Mouse (Mus musculus) forebrain, embryonic 13.5 days (tissue): ENCODE measurements around the gene Wfdc21. TPM values are rescaled to one million over a fixed set of nuclear protein-coding genes. Genes with fewer than 3 reads are reported as not detected.

Experiments
- ATAC-seq: fragments of 200-750 bp; cut with Nextera tagmentation; 2 replicates; pipeline ENCODE4 v1.8.0; 2017
- H3K27ac ChIP-seq: fragments of 300-500 bp; sonication (generic); 2 replicates; pipeline ENCODE4 v1.5.1; 2015; ENCODE audit warnings: inconsistent platforms, mild to moderate bottlenecking, moderate library complexity
- H3K27me3 ChIP-seq: fragments of 300-500 bp; sonication (generic); 2 replicates; pipeline ENCODE4 v1.6.1; 2015; ENCODE audit warnings: mild to moderate bottlenecking, inconsistent platforms
- H3K36me3 ChIP-seq: fragments of 300-500 bp; sonication (generic); 2 replicates; pipeline ENCODE4 v1.6.1; 2015; ENCODE audit warnings: mild to moderate bottlenecking, inconsistent platforms; ENCODE audit not compliant: poor library complexity, severe bottlenecking
- H3K4me1 ChIP-seq: fragments of 300-500 bp; sonication (generic); 2 replicates; pipeline ENCODE4 v1.6.1; 2015; ENCODE audit warnings: inconsistent platforms
- H3K4me2 ChIP-seq: fragments of 300-500 bp; sonication (generic); 2 replicates; pipeline ENCODE4 v1.6.1; 2015; ENCODE audit warnings: inconsistent platforms, mild to moderate bottlenecking, moderate library complexity
- H3K4me3 ChIP-seq: fragments of 300-500 bp; sonication (generic); 2 replicates; pipeline ENCODE4 v1.5.1; 2015; ENCODE audit warnings: mild to moderate bottlenecking, inconsistent platforms
- H3K9ac ChIP-seq: fragments of 300-500 bp; sonication (generic); 2 replicates; pipeline ENCODE4 v1.6.1; 2015; ENCODE audit warnings: mild to moderate bottlenecking, inconsistent platforms
- H3K9me3 ChIP-seq: fragments of 300-500 bp; sonication (generic); replicated peaks from 2 replicates; pipeline ENCODE4 v1.6.1; 2016; ENCODE audit warnings: inconsistent platforms
- WGBS: fragments of 180-500 bp; shearing (Covaris S2); methylation state at CpG from one replicate; pipeline ENCODE4 v1.1.7; 2015; 5-methylcytosine and 5-hydroxymethylcytosine counted together
- polyA plus RNA-seq: library from polyadenylated mRNA; unstranded; fragments of >200 nt; fragmentation: Nextera tagmentation; extraction: Ambion mirVana; gene quantifications from 2 replicates; pipeline ENCODE4 v1.2.1, GENCODE M21; 2015

Wfdc21 gene
- polyA plus RNA-seq, 1 experiment from 2014 or later: not detected

GRCm38 (mm10) chr11:83735881-83736280 lies 10.9 kb upstream of the Wfdc21 start:
- H3K36me3 ChIP-seq: no peaks in the 10 kb centered on the region
- H3K4me2 ChIP-seq: no peak overlapping the region
- WGBS: 79% methylated on average over 2 of the region's 2 CpGs
- no peak overlapping the region for H3K4me3 ChIP-seq
- no peak overlapping the region for H3K27ac ChIP-seq
- peaks cover 4% of the 10 kb centered on the region; the same call in 1 of the 2 replicates for H3K27me3 ChIP-seq
- no peak for ATAC-seq
- no peak overlapping the region for H3K9ac ChIP-seq
- peaks cover 4% of the 10 kb centered on the region; the same call in 1 of the 2 replicates for H3K9me3 ChIP-seq
- H3K4me1 ChIP-seq: no peaks in the 10 kb centered on the region

GRCm38 (mm10) chr11:83737109-83737558 lies 9.6 kb upstream of the Wfdc21 start:
- Histone ChIP-seq H3K36me3 (no peaks in the 10 kb centered on the region), H3K9me3 (peaks cover 4% of the 10 kb centered on the region; the same call in 1 of the 2 replicates), H3K4me1 (no peaks in the 10 kb centered on the region), H3K27ac (no peak overlapping the region), H3K4me2 (no peak overlapping the region), H3K4me3 (no peak overlapping the region), H3K9ac (no peak overlapping the region), H3K27me3 (peaks cover 13% of the 10 kb centered on the region)
- 90% methylated on average over 3 of the region's 3 CpGs for WGBS
- no peak for ATAC-seq

GRCm38 (mm10) chr11:83739241-83739640 lies 7.5 kb upstream of the Wfdc21 start:
- Histone ChIP-seq H3K36me3 (no peaks in the 10 kb centered on the region), H3K9ac (no peak overlapping the region), H3K27ac (no peak overlapping the region), H3K4me2 (no peak overlapping the region), H3K9me3 (no peaks in the 10 kb centered on the region), H3K27me3 (peaks cover 17% of the 10 kb centered on the region), H3K4me1 (no peaks in the 10 kb centered on the region), H3K4me3 (no peak overlapping the region)
- 20% methylated on average over 5 of the region's 5 CpGs for WGBS
- ATAC-seq: no peak

- ATAC-seq: no peak
- Histone ChIP-seq H3K36me3 (no peaks in the 10 kb centered on the region), H3K4me1 (no peaks in the 10 kb centered on the region), H3K27ac (no peak overlapping the region), H3K27me3 (peaks cover 17% of the 10 kb centered on the region), H3K9ac (no peak overlapping the region), H3K4me3 (no peak overlapping the region), H3K9me3 (no peaks in the 10 kb centered on the region), H3K4me2 (no peak overlapping the region)
- 84% methylated on average over 4 of the region's 4 CpGs for WGBS
Measured at GRCm38 (mm10) chr11:83740443-83740991, 6.2 kb upstream of the Wfdc21 start.

GRCm38 (mm10) chr11:83741841-83742240 lies 4.9 kb upstream of the Wfdc21 start:
- peaks cover 24% of the 10 kb centered on the region for H3K27me3 ChIP-seq
- no peak overlapping the region for H3K4me3 ChIP-seq
- H3K9ac ChIP-seq: no peak overlapping the region
- no peak overlapping the region for H3K4me2 ChIP-seq
- no peak for ATAC-seq
- no peaks in the 10 kb centered on the region for H3K9me3 ChIP-seq
- WGBS: 83% methylated on average over 5 of the region's 5 CpGs
- H3K36me3 ChIP-seq: no peaks in the 10 kb centered on the region
- no peaks in the 10 kb centered on the region for H3K4me1 ChIP-seq
- no peak overlapping the region for H3K27ac ChIP-seq

GRCm38 (mm10) chr11:83742731-83743355 lies 3.9 kb upstream of the Wfdc21 start:
- Histone ChIP-seq H3K9me3 (no peaks in the 10 kb centered on the region), H3K27me3 (peaks cover 32% of the 10 kb centered on the region), H3K9ac (no peak overlapping the region), H3K4me3 (no peak overlapping the region), H3K4me1 (no peaks in the 10 kb centered on the region), H3K4me2 (no peak overlapping the region), H3K36me3 (no peaks in the 10 kb centered on the region), H3K27ac (no peak overlapping the region)
- no peak for ATAC-seq
- WGBS: 73% methylated on average over 9 of the region's 9 CpGs

GRCm38 (mm10) chr11:83743525-83743924 lies 3.2 kb upstream of the Wfdc21 start:
- Histone ChIP-seq H3K27me3 (peaks cover 39% of the 10 kb centered on the region), H3K4me3 (no peak overlapping the region), H3K27ac (no peak overlapping the region), H3K36me3 (no peaks in the 10 kb centered on the region), H3K9me3 (no peaks in the 10 kb centered on the region), H3K4me1 (no peaks in the 10 kb centered on the region), H3K4me2 (no peak overlapping the region), H3K9ac (no peak overlapping the region)
- 91% methylated on average over 3 of the region's 3 CpGs for WGBS
- no peak for ATAC-seq

- H3K4me1 ChIP-seq: no peaks in the 10 kb centered on the region
- H3K4me3 ChIP-seq: no peak overlapping the region
- no peaks in the 10 kb centered on the region for H3K36me3 ChIP-seq
- peaks cover 39% of the 10 kb centered on the region for H3K27me3 ChIP-seq
- H3K4me2 ChIP-seq: no peak overlapping the region
- 91% methylated on average over 4 of the region's 4 CpGs for WGBS
- H3K9ac ChIP-seq: no peak overlapping the region
- H3K27ac ChIP-seq: no peak overlapping the region
- ATAC-seq: no peak
- H3K9me3 ChIP-seq: no peaks in the 10 kb centered on the region
Measured at GRCm38 (mm10) chr11:83746152-83746551, 588 bp upstream of the Wfdc21 start.

GRCm38 (mm10) chr11:83747376-83748265 lies 881 bp downstream of the Wfdc21 start:
- no peak for ATAC-seq
- H3K9me3 ChIP-seq: no peaks in the 10 kb centered on the region
- 64% methylated on average over 6 of the region's 6 CpGs for WGBS

GRCm38 (mm10) chr11:83753581-83754181 lies 6.9 kb downstream of the Wfdc21 start, which contains the start of gene Heatr6:
Gene Heatr6 (plus strand): TSS chr11:83753696.
- Histone ChIP-seq H3K4me3 (peak within 1 kb of the TSS; percentile 78), H3K27ac (peak within 1 kb of the TSS; percentile 84), H3K36me3 (peaks cover 30% of the 10 kb centered on the region), H3K27me3 (peaks cover 19% of the 10 kb centered on the region), H3K9ac (peak within 1 kb of the TSS; percentile 86), H3K4me2 (peak within 1 kb of the TSS; percentile 70), H3K4me1 (peaks cover 16% of the 10 kb centered on the region), H3K9me3 (no peaks in the 10 kb centered on the region)
- ATAC-seq: peak; percentile 98
- WGBS: under 1% methylated on average over 47 of the region's 47 CpGs

More at GRCm38 (mm10) chr11:83747376-83748265, 881 bp downstream of the Wfdc21 start:
- no peak overlapping the region for H3K9ac ChIP-seq
- H3K27ac ChIP-seq: no peak overlapping the region
- H3K4me3 ChIP-seq: no peak overlapping the region
- no peaks in the 10 kb centered on the region for H3K36me3 ChIP-seq
- H3K4me2 ChIP-seq: no peak overlapping the region
- no peaks in the 10 kb centered on the region for H3K4me1 ChIP-seq
- peaks cover 47% of the 10 kb centered on the region for H3K27me3 ChIP-seq

GRCm38 (mm10) chr11:83754227-83754626 lies 7.5 kb downstream of the Wfdc21 start:
- Histone ChIP-seq H3K4me1 (peaks cover 16% of the 10 kb centered on the region), H3K9me3 (no peaks in the 10 kb centered on the region), H3K27ac (peak overlapping the region; percentile 84; the same call in 1 of the 2 replicates), H3K4me2 (peak overlapping the region; percentile 70), H3K4me3 (peak overlapping the region; percentile 78), H3K27me3 (peaks cover 14% of the 10 kb centered on the region), H3K36me3 (peaks cover 35% of the 10 kb centered on the region), H3K9ac (peak overlapping the region; percentile 86)
- ATAC-seq: peak; percentile 34; the same call in 1 of the 2 replicates
- 3% methylated on average over 8 of the region's 8 CpGs for WGBS
